Mouse (Mus musculus) E14TG2a.4 (cell line): ENCODE data around the gene Cox7a2.

Experiments used
- CTCF ChIP-seq: conservative IDR thresholded peaks from 2 replicates; pipeline ENCODE4 v1.5.1; 2014; ENCODE audit warnings: low read length
- NANOG ChIP-seq: IDR thresholded peaks from 2 replicates; pipeline ENCODE4 v1.6.1; 2014; ENCODE audit warnings: borderline replicate concordance, low read length, mixed read lengths
- POU5F1 ChIP-seq: IDR thresholded peaks from 2 replicates; pipeline ENCODE4 v1.6.1; 2014; ENCODE audit warnings: low read length, borderline replicate concordance

DNA sequence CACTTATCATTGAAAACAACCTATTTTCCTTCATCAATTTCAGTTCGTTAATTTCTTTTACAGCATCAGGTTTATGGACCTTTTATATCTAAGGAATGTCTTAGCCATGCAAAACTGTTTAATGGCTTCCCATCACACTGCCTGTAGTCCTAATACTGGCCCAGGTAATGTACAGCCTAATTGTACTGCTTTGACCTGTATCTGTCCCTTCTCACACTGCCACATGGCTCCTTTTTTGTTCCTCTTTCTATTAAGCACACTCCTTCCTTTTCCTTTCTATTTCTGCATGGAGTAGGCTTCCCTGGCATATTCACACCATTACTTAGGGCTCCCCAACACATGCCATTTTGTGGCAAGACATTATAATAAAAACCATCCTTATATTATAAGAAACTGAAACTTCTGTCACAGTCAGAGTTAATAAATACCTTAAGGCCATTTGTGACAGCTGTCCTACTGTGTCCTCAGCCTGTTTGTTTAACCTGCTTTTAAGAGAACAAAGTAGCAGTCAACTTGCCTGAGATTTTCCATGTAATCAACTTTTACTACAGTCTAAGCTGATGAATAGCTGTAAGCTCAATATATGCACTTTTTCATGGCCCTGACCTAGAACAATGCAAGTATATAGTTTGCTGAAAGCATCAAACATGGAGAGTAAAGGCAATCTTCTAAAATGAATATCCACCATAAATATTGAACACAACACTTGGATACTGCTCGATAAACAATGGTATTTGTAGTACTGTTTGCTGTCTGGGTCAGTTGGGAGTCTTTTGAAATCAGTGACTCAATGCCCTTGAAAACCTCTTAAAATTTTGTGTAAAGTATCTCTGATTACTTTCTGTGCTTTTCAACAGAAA, 25.5 kb upstream of the Cox7a2 start:
- no peak for TF ChIP-seq CTCF
- no peak for TF ChIP-seq POU5F1
- TF ChIP-seq NANOG, result no peak
